Mouse (Mus musculus) kidney, adult 2 months (tissue): Measurements from ENCODE around the gene Cldn8. TPM values are rescaled to one million over a fixed set of nuclear protein-coding genes. Genes with fewer than 3 reads are reported as not detected.

Experiments
- DNase-seq: peaks from one replicate; pipeline ENCODE4 v3.0.0; 2021
- H3K27ac ChIP-seq: fragments of 200-500 bp; 2 replicates; pipeline ENCODE4 v1.5.1; 2012; ENCODE audit warnings: low read depth, low read length, control low read depth, inconsistent platforms; ENCODE audit not compliant: insufficient read depth
- H3K27me3 ChIP-seq: fragments of 200-500 bp; replicated peaks from 2 replicates; pipeline ENCODE4 v1.6.1; 2012; ENCODE audit warnings: mild to moderate bottlenecking, moderate library complexity, low read length, inconsistent platforms; ENCODE audit not compliant: control insufficient read depth, insufficient read depth
- H3K36me3 ChIP-seq: fragments of 200-500 bp; 2 replicates; pipeline ENCODE4 v1.6.1; 2012; ENCODE audit warnings: mild to moderate bottlenecking, moderate library complexity, low read length, inconsistent platforms; ENCODE audit not compliant: control insufficient read depth, insufficient read depth
- H3K4me1 ChIP-seq: fragments of 200-500 bp; 2 replicates; pipeline ENCODE4 v1.6.1; 2011; ENCODE audit warnings: low read length; ENCODE audit not compliant: control insufficient read depth, insufficient read depth
- H3K4me3 ChIP-seq: fragments of 200-500 bp; 2 replicates; pipeline ENCODE4 v1.5.1; 2011; ENCODE audit warnings: mild to moderate bottlenecking, low read depth, low read length, control low read depth; ENCODE audit not compliant: insufficient read depth
- CTCF ChIP-seq: fragments of 200-500 bp; conservative IDR thresholded peaks from 2 replicates; pipeline ENCODE4 v1.5.1; 2011; ENCODE audit warnings: low read depth, mild to moderate bottlenecking, control low read depth, low read length, moderate library complexity, mixed read lengths; ENCODE audit not compliant: insufficient read depth, insufficient read length
- POLR2A ChIP-seq: fragments of 200-500 bp; IDR thresholded peaks from one replicate; pipeline ENCODE4 v1.6.1; 2011; ENCODE audit warnings: low read depth, low read length, control low read depth
- WGBS: fragments of 180-500 bp; shearing (Covaris S2); methylation state at CpG from one replicate; pipeline ENCODE4 v1.1.7; 2018; 5-methylcytosine and 5-hydroxymethylcytosine counted together
- polyA plus RNA-seq: library from polyadenylated mRNA; depleted of rRNA; stranded (reverse); fragments of >200 nt; gene quantifications from 2 replicates; pipeline ENCODE4 v1.2.3, GENCODE M21; 2012; rRNA removed

Cldn8 gene
- 46.8 and 49.4 TPM in 2 replicates for polyA plus RNA-seq

GRCm38 (mm10) chr16:88563045-88563913 lies at the start of gene Cldn8:
Cldn8 (minus strand) TSS chr16:88563183.
- WGBS: 56% methylated on average over 6 of the region's 6 CpGs
- H3K27me3 ChIP-seq: no peaks in the 10 kb centered on the region
- TF ChIP-seq CTCF: no peak
- TF ChIP-seq POLR2A: no peak
- no peaks in the 10 kb centered on the region for H3K4me1 ChIP-seq
- H3K27ac ChIP-seq: peak within 1 kb of the TSS; percentile 91
- DNase-seq: peak; percentile 86
- no peaks in the 10 kb centered on the region for H3K36me3 ChIP-seq
- H3K4me3 ChIP-seq: peak within 1 kb of the TSS; percentile 55

DNA sequence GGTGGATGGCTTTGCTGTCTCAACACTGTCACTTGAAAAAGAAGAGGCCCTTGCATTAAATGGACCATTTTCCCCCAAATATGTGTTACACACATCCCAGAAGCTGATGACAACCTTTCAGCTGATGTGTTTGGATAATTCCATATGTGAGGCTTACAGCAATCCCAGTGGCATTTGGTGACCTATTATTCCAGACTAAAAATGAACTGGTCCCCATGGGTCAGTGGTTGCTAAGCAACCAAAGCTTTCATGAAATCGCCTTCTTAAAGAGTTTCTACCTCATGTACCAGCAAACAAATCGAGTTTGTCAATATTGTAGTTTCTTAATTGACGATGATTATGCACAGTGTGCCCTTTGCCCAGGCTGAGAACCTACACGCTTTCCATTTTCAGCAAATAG lies 49.7 kb upstream of the Cldn8 start:
- no peak overlapping the region for H3K4me3 ChIP-seq
- TF ChIP-seq POLR2A (no peak), CTCF (no peak)
- 90% methylated on average over 4 of the region's 4 CpGs for WGBS
- no peaks in the 10 kb centered on the region for H3K27me3 ChIP-seq
- H3K36me3 ChIP-seq: no peaks in the 10 kb centered on the region
- H3K27ac ChIP-seq: no peak overlapping the region
- DNase-seq: no peak
- no peaks in the 10 kb centered on the region for H3K4me1 ChIP-seq

GRCm38 (mm10) chr16:88611922-88612321 lies 48.9 kb upstream of the Cldn8 start, which contains the start of gene Krtap24-1:
Krtap24-1 (minus strand) TSS chr16:88612279.
- Histone ChIP-seq H3K4me1 (no peaks in the 10 kb centered on the region), H3K27ac (no peak within 1 kb of the TSS), H3K36me3 (no peaks in the 10 kb centered on the region), H3K4me3 (no peak within 1 kb of the TSS), H3K27me3 (no peaks in the 10 kb centered on the region)
- 90% methylated on average over 8 of the region's 8 CpGs for WGBS
- TF ChIP-seq CTCF: no peak
- no peak for TF ChIP-seq POLR2A
- peak; percentile 11 for DNase-seq

- DNase-seq: no peak
- Histone ChIP-seq H3K27ac (no peak overlapping the region), H3K27me3 (no peaks in the 10 kb centered on the region), H3K4me1 (no peaks in the 10 kb centered on the region), H3K4me3 (no peak overlapping the region), H3K36me3 (no peaks in the 10 kb centered on the region)
- 84% methylated on average over 6 of the region's 6 CpGs for WGBS
- TF ChIP-seq CTCF (no peak), POLR2A (no peak)
These were observed 41.6 kb upstream of the Cldn8 start for GRCm38 (mm10) chr16:88604570-88604969.

- Histone ChIP-seq H3K4me3 (no peak overlapping the region), H3K27ac (no peak overlapping the region), H3K36me3 (no peaks in the 10 kb centered on the region), H3K27me3 (no peaks in the 10 kb centered on the region), H3K4me1 (no peaks in the 10 kb centered on the region)
- no peak for DNase-seq
- WGBS: 79% methylated on average over 1 of the region's 1 CpGs
- TF ChIP-seq POLR2A (no peak), CTCF (no peak)
These were observed 39.5 kb upstream of the Cldn8 start for GRCm38 (mm10) chr16:88602464-88602863.

GRCm38 (mm10) chr16:88600303-88600702 lies 37.3 kb upstream of the Cldn8 start:
- WGBS: 54% methylated on average over 8 of the region's 8 CpGs
- TF ChIP-seq CTCF: no peak
- Histone ChIP-seq H3K27me3 (no peaks in the 10 kb centered on the region), H3K4me1 (no peaks in the 10 kb centered on the region), H3K4me3 (no peak overlapping the region), H3K36me3 (no peaks in the 10 kb centered on the region), H3K27ac (no peak overlapping the region)
- DNase-seq: no peak

DNA sequence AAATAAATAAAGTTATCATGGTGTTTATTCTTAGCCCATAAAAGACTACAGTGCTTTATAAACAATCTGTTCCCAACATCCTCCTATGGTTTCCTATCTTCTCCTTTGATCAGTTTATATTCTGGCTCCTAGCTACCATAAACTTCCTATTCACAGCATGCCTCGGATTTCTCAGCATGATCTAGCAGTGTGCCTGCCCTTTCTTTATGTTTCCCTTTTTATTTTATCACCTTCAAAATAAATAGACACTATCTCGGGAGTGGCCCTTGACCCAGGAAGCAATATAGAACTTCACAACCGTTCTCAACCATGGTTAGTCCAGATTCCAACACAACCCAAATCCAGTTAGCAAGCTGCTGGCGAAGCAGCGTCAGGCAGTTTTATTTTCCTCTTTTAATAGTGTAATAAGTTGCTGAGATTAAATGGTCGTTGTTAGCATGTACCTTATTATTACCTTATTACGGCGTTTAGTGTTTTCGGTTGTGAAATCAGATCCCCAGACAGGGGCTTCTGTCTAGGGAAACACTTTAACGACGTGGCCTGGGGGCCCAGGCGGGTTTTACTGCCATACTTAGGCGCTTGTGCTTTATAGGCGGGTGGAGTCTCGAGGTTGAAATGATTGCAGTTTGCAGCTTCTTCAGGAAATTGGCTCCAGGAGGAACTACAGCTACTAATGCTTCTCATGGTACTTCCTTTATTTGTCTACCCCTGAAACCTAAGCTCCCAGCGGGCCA lies 36.7 kb upstream of the Cldn8 start:
- Histone ChIP-seq H3K36me3 (no peaks in the 10 kb centered on the region), H3K27me3 (no peaks in the 10 kb centered on the region), H3K27ac (no peak overlapping the region), H3K4me1 (no peaks in the 10 kb centered on the region), H3K4me3 (no peak overlapping the region)
- TF ChIP-seq POLR2A: no peak
- no peak for TF ChIP-seq CTCF
- no peak for DNase-seq
- 18% methylated on average over 16 of the region's 16 CpGs for WGBS
